Mouse (Mus musculus): Measurements from ENCODE around the gene Brca1. TPM values are rescaled to one million over a fixed set of nuclear protein-coding genes. Genes with fewer than 3 reads are reported as not detected.

The Brca1 gene
- polyA plus RNA-seq, 1 experiment from 2014 or later, result 14.7 TPM

GRCm38 (mm10) chr11:101524446-101524845 is 27.3 kb downstream of the Brca1 start:
- 77% methylated on average over 8 of the region's 8 CpGs for WGBS
- no peak overlapping the region for H3K4me3 ChIP-seq (ENCODE audit: low read depth, low read length)
- H3K27me3 ChIP-seq (ENCODE audit: control insufficient read depth, insufficient read depth, low read length), result no peaks in the 10 kb centered on the region
- H3K9ac ChIP-seq (replicated peaks; ENCODE audit: low read depth, low read length), result no peak overlapping the region
- H3K4me1 ChIP-seq (ENCODE audit: control insufficient read depth, insufficient read depth, low read length), result no peaks in the 10 kb centered on the region
- H3K4me2 ChIP-seq (replicated peaks; ENCODE audit: low read depth, low read length), result no peak overlapping the region
- H3K9me3 ChIP-seq (ENCODE audit: control insufficient read depth, low read depth, low read length), result no peaks in the 10 kb centered on the region
- ATAC-seq (ENCODE audit: insufficient number of reproducible peaks, insufficient read depth, low FRiP score, low read depth), result no peak
- H3K36me3 ChIP-seq (ENCODE audit: control insufficient read depth, insufficient read depth, low read length), result peaks cover 31% of the 10 kb centered on the region
- no peak overlapping the region for H3K27ac ChIP-seq (ENCODE audit: low read length)

- WGBS, result 82% methylated on average over 6 of the region's 6 CpGs
- Histone ChIP-seq H3K4me3 (ENCODE audit: low read depth, low read length) (no peak overlapping the region), H3K4me2 (replicated peaks; ENCODE audit: low read depth, low read length) (no peak overlapping the region), H3K4me1 (ENCODE audit: control insufficient read depth, insufficient read depth, low read length) (no peaks in the 10 kb centered on the region), H3K36me3 (ENCODE audit: control insufficient read depth, insufficient read depth, low read length) (peaks cover 16% of the 10 kb centered on the region), H3K27me3 (ENCODE audit: control insufficient read depth, insufficient read depth, low read length) (no peaks in the 10 kb centered on the region), H3K9ac (replicated peaks; ENCODE audit: low read depth, low read length) (no peak overlapping the region), H3K9me3 (ENCODE audit: control insufficient read depth, low read depth, low read length) (no peaks in the 10 kb centered on the region), H3K27ac (ENCODE audit: low read length) (no peak overlapping the region)
- no peak for ATAC-seq (ENCODE audit: insufficient number of reproducible peaks, insufficient read depth, low FRiP score, low read depth)
Measured at GRCm38 (mm10) chr11:101519364-101519763, 32.4 kb downstream of the Brca1 start.

- Histone ChIP-seq H3K27me3 (ENCODE audit: control insufficient read depth, insufficient read depth, low read length) (no peaks in the 10 kb centered on the region), H3K4me2 (replicated peaks; ENCODE audit: low read depth, low read length) (no peak overlapping the region), H3K36me3 (ENCODE audit: control insufficient read depth, insufficient read depth, low read length) (peaks cover 17% of the 10 kb centered on the region), H3K4me1 (ENCODE audit: control insufficient read depth, insufficient read depth, low read length) (no peaks in the 10 kb centered on the region), H3K27ac (ENCODE audit: low read length) (no peak overlapping the region), H3K4me3 (ENCODE audit: low read depth, low read length) (no peak overlapping the region), H3K9ac (replicated peaks; ENCODE audit: low read depth, low read length) (no peak overlapping the region), H3K9me3 (ENCODE audit: control insufficient read depth, low read depth, low read length) (no peaks in the 10 kb centered on the region)
- ATAC-seq (ENCODE audit: insufficient number of reproducible peaks, insufficient read depth, low FRiP score, low read depth), result no peak
- 83% methylated on average over 5 of the region's 5 CpGs for WGBS
Measured at GRCm38 (mm10) chr11:101518937-101519336, 32.8 kb downstream of the Brca1 start.

- no peak for ATAC-seq (ENCODE audit: insufficient number of reproducible peaks, insufficient read depth, low FRiP score, low read depth)
- WGBS, result 92% methylated on average over 7 of the region's 7 CpGs
- no peak overlapping the region for H3K27ac ChIP-seq (ENCODE audit: low read length)
- no peak overlapping the region for H3K4me3 ChIP-seq (ENCODE audit: low read depth, low read length)
- no peaks in the 10 kb centered on the region for H3K9me3 ChIP-seq (ENCODE audit: control insufficient read depth, low read depth, low read length)
- H3K27me3 ChIP-seq (ENCODE audit: control insufficient read depth, insufficient read depth, low read length), result no peaks in the 10 kb centered on the region
- H3K36me3 ChIP-seq (ENCODE audit: control insufficient read depth, insufficient read depth, low read length), result peaks cover 22% of the 10 kb centered on the region
- H3K4me2 ChIP-seq (replicated peaks; ENCODE audit: low read depth, low read length), result no peak overlapping the region
- no peaks in the 10 kb centered on the region for H3K4me1 ChIP-seq (ENCODE audit: control insufficient read depth, insufficient read depth, low read length)
- H3K9ac ChIP-seq (replicated peaks; ENCODE audit: low read depth, low read length), result no peak overlapping the region
Measured at GRCm38 (mm10) chr11:101507090-101507489, 44.7 kb downstream of the Brca1 start.

- 91% methylated on average over 5 of the region's 5 CpGs for WGBS
- Histone ChIP-seq H3K9me3 (ENCODE audit: control insufficient read depth, low read depth, low read length) (no peaks in the 10 kb centered on the region), H3K4me2 (replicated peaks; ENCODE audit: low read depth, low read length) (no peak overlapping the region), H3K27me3 (ENCODE audit: control insufficient read depth, insufficient read depth, low read length) (no peaks in the 10 kb centered on the region), H3K4me1 (ENCODE audit: control insufficient read depth, insufficient read depth, low read length) (no peaks in the 10 kb centered on the region), H3K36me3 (ENCODE audit: control insufficient read depth, insufficient read depth, low read length) (peaks cover 17% of the 10 kb centered on the region), H3K9ac (replicated peaks; ENCODE audit: low read depth, low read length) (no peak overlapping the region), H3K4me3 (ENCODE audit: low read depth, low read length) (no peak overlapping the region), H3K27ac (ENCODE audit: low read length) (no peak overlapping the region)
- no peak for ATAC-seq (ENCODE audit: insufficient number of reproducible peaks, insufficient read depth, low FRiP score, low read depth)
Measured at GRCm38 (mm10) chr11:101506269-101506780, 45.4 kb downstream of the Brca1 start.

- Histone ChIP-seq H3K9me3 (ENCODE audit: control insufficient read depth, low read depth, low read length) (no peaks in the 10 kb centered on the region), H3K27ac (ENCODE audit: low read length) (no peak overlapping the region), H3K9ac (replicated peaks; ENCODE audit: low read depth, low read length) (no peak overlapping the region), H3K4me2 (replicated peaks; ENCODE audit: low read depth, low read length) (no peak overlapping the region), H3K27me3 (ENCODE audit: control insufficient read depth, insufficient read depth, low read length) (no peaks in the 10 kb centered on the region), H3K4me1 (ENCODE audit: control insufficient read depth, insufficient read depth, low read length) (no peaks in the 10 kb centered on the region), H3K36me3 (ENCODE audit: control insufficient read depth, insufficient read depth, low read length) (peaks cover 12% of the 10 kb centered on the region), H3K4me3 (ENCODE audit: low read depth, low read length) (no peak overlapping the region)
- WGBS, result 67% methylated on average over 6 of the region's 6 CpGs
- ATAC-seq (ENCODE audit: insufficient number of reproducible peaks, insufficient read depth, low FRiP score, low read depth), result no peak
Measured at GRCm38 (mm10) chr11:101486126-101486525, 65.6 kb downstream of the Brca1 start.

GRCm38 (mm10) chr11:101485509-101486028 is 66.2 kb downstream of the Brca1 start:
- no peak overlapping the region for H3K4me3 ChIP-seq (ENCODE audit: low read depth, low read length)
- no peak overlapping the region for H3K27ac ChIP-seq (ENCODE audit: low read length)
- ATAC-seq (ENCODE audit: insufficient number of reproducible peaks, insufficient read depth, low FRiP score, low read depth), result no peak
- H3K4me1 ChIP-seq (ENCODE audit: control insufficient read depth, insufficient read depth, low read length), result no peaks in the 10 kb centered on the region
- WGBS, result 37% methylated on average over 6 of the region's 6 CpGs
- H3K9ac ChIP-seq (replicated peaks; ENCODE audit: low read depth, low read length), result no peak overlapping the region
- no peaks in the 10 kb centered on the region for H3K9me3 ChIP-seq (ENCODE audit: control insufficient read depth, low read depth, low read length)
- peaks cover 12% of the 10 kb centered on the region for H3K36me3 ChIP-seq (ENCODE audit: control insufficient read depth, insufficient read depth, low read length)
- H3K4me2 ChIP-seq (replicated peaks; ENCODE audit: low read depth, low read length), result no peak overlapping the region
- H3K27me3 ChIP-seq (ENCODE audit: control insufficient read depth, insufficient read depth, low read length), result no peaks in the 10 kb centered on the region

- Histone ChIP-seq H3K27me3 (ENCODE audit: control insufficient read depth, insufficient read depth, low read length) (no peaks in the 10 kb centered on the region), H3K9me3 (ENCODE audit: control insufficient read depth, low read depth, low read length) (no peaks in the 10 kb centered on the region), H3K9ac (replicated peaks; ENCODE audit: low read depth, low read length) (no peak overlapping the region), H3K4me1 (ENCODE audit: control insufficient read depth, insufficient read depth, low read length) (no peaks in the 10 kb centered on the region), H3K4me3 (ENCODE audit: low read depth, low read length) (no peak overlapping the region), H3K27ac (ENCODE audit: low read length) (no peak overlapping the region), H3K36me3 (ENCODE audit: control insufficient read depth, insufficient read depth, low read length) (peaks cover 11% of the 10 kb centered on the region), H3K4me2 (replicated peaks; ENCODE audit: low read depth, low read length) (no peak overlapping the region)
- 78% methylated on average over 7 of the region's 7 CpGs for WGBS
- ATAC-seq (ENCODE audit: insufficient number of reproducible peaks, insufficient read depth, low FRiP score, low read depth), result no peak
Measured at GRCm38 (mm10) chr11:101484814-101485213, 66.9 kb downstream of the Brca1 start.

GRCm38 (mm10) chr11:101484245-101484644 is 67.5 kb downstream of the Brca1 start:
- peak overlapping the region; percentile 30; the same call in 1 of the 2 replicates for H3K27ac ChIP-seq (ENCODE audit: low read length)

More at GRCm38 (mm10) chr11:101484245-101484644, 67.5 kb downstream of the Brca1 start:
- no peak for ATAC-seq (ENCODE audit: insufficient number of reproducible peaks, insufficient read depth, low FRiP score, low read depth)
- H3K27me3 ChIP-seq (ENCODE audit: control insufficient read depth, insufficient read depth, low read length), result no peaks in the 10 kb centered on the region
- WGBS, result 66% methylated on average over 6 of the region's 6 CpGs
- H3K4me2 ChIP-seq (replicated peaks; ENCODE audit: low read depth, low read length), result no peak overlapping the region
- no peak overlapping the region for H3K4me3 ChIP-seq (ENCODE audit: low read depth, low read length)
- H3K36me3 ChIP-seq (ENCODE audit: control insufficient read depth, insufficient read depth, low read length), result peaks cover 8% of the 10 kb centered on the region; the same call in 1 of the 2 replicates
- H3K4me1 ChIP-seq (ENCODE audit: control insufficient read depth, insufficient read depth, low read length), result no peaks in the 10 kb centered on the region
- no peaks in the 10 kb centered on the region for H3K9me3 ChIP-seq (ENCODE audit: control insufficient read depth, low read depth, low read length)
- no peak overlapping the region for H3K9ac ChIP-seq (replicated peaks; ENCODE audit: low read depth, low read length)

Data from stomach, embryonic 14.5 days (tissue).